Mouse (Mus musculus) myocyte (in vitro differentiated cells): ENCODE measurements at regions not wholly inside any gene's neighbourhood (a gene's known extent, or its start where the extent isn't known, plus 50 kb on each side); places are given as distances from the start of the nearest gene placed in this dataset.

Experiments used
- H3K27me3 ChIP-seq: one replicate; pipeline ENCODE4 v1.6.1; 2011; ENCODE audit not compliant: control insufficient read depth, insufficient read depth, insufficient read length
- H3K36me3 ChIP-seq: one replicate; pipeline ENCODE4 v1.6.1; 2011; ENCODE audit not compliant: control insufficient read depth, insufficient read depth
- H3K4me2 ChIP-seq: one replicate; pipeline ENCODE4 v1.6.1; 2011; ENCODE audit warnings: low read depth, control low read depth
- H3K4me3 ChIP-seq: one replicate; pipeline ENCODE4 v1.5.1; 2011; ENCODE audit warnings: mild to moderate bottlenecking, control low read depth, moderate library complexity
- H3K79me2 ChIP-seq: one replicate; pipeline ENCODE4 v1.6.1; 2011; ENCODE audit not compliant: control insufficient read depth, insufficient read depth
- H3ac ChIP-seq: one replicate; pipeline ENCODE4 v1.6.1; 2011; ENCODE audit not compliant: control insufficient read depth, insufficient read length
- CEBPB ChIP-seq: IDR thresholded peaks from 2 replicates; pipeline ENCODE4 v1.6.1; 2011; ENCODE audit warnings: mild to moderate bottlenecking, moderate library complexity; ENCODE audit not compliant: poor library complexity, insufficient read depth, severe bottlenecking
- E2F4 ChIP-seq: IDR thresholded peaks from one replicate; pipeline ENCODE4 v1.6.1; 2011; ENCODE audit warnings: mild to moderate bottlenecking, control low read depth, moderate library complexity; ENCODE audit not compliant: insufficient read depth
- MAX ChIP-seq: IDR thresholded peaks from one replicate; pipeline ENCODE4 v1.6.1; 2011; ENCODE audit warnings: low read depth, mild to moderate bottlenecking, control low read depth
- MYOD1 ChIP-seq, 3 experiments: IDR thresholded peaks; one replicate each; pipeline ENCODE4 v1.6.1; 2011; ENCODE audit warnings: control low read depth in 2 of 3, low read depth in 2 of 3, mild to moderate bottlenecking in 2 of 3, moderate library complexity in 1 of 3; ENCODE audit not compliant: insufficient read length in 2 of 3, control insufficient read depth in 1 of 3
- MYOG ChIP-seq, 3 experiments: IDR thresholded peaks; one replicate each; pipeline ENCODE4 v1.6.1; 2011; ENCODE audit warnings: control low read depth in 2 of 3, low read depth in 2 of 3, mild to moderate bottlenecking in 2 of 3; ENCODE audit not compliant: insufficient read length in 2 of 3, control insufficient read depth in 1 of 3, insufficient read depth in 1 of 3
- POLR2A ChIP-seq: IDR thresholded peaks from one replicate; pipeline ENCODE4 v1.6.1; 2011; ENCODE audit warnings: low read depth, mild to moderate bottlenecking, control low read depth, moderate library complexity; ENCODE audit not compliant: insufficient read length
- POLR2AphosphoS2 ChIP-seq: IDR thresholded peaks from one replicate; pipeline ENCODE4 v1.6.1; 2011; ENCODE audit warnings: low read depth, control low read depth; ENCODE audit not compliant: insufficient read length
- REST ChIP-seq: IDR thresholded peaks from one replicate; pipeline ENCODE4 v1.6.1; 2011; ENCODE audit warnings: mild to moderate bottlenecking, control low read depth, moderate library complexity; ENCODE audit not compliant: insufficient read depth, insufficient read length
- SRF ChIP-seq: IDR thresholded peaks from one replicate; pipeline ENCODE4 v1.6.1; 2011; ENCODE audit warnings: low read depth; ENCODE audit not compliant: control insufficient read depth, insufficient read length
- TCF12 ChIP-seq: IDR thresholded peaks from one replicate; pipeline ENCODE4 v1.6.1; 2011; ENCODE audit warnings: mild to moderate bottlenecking, control low read depth; ENCODE audit not compliant: poor library complexity, insufficient read depth, severe bottlenecking
- TCF3 ChIP-seq: IDR thresholded peaks from one replicate; pipeline ENCODE4 v1.6.1; 2011; ENCODE audit warnings: low read depth, control low read depth; ENCODE audit not compliant: insufficient read length
- USF1 ChIP-seq: IDR thresholded peaks from one replicate; pipeline ENCODE4 v1.6.1; 2011; ENCODE audit warnings: low read depth, mild to moderate bottlenecking, control low read depth, moderate library complexity

GRCm38 (mm10) chr5:73792216-73792615 lies 141.0 kb downstream of the Spata18 start:
- no peaks in the 10 kb centered on the region for H3K79me2 ChIP-seq
- no peak overlapping the region for H3K4me3 ChIP-seq
- no peak overlapping the region for H3K4me2 ChIP-seq
- H3ac ChIP-seq, result no peak overlapping the region
- TF ChIP-seq REST (no peak), POLR2A (no peak), TCF3 (no peak)
- no peaks in the 10 kb centered on the region for H3K27me3 ChIP-seq
- H3K36me3 ChIP-seq, result no peaks in the 10 kb centered on the region

- no peak overlapping the region for H3K4me3 ChIP-seq
- TF ChIP-seq POLR2A (no peak), CEBPB (no peak), TCF3 (no peak), USF1 (no peak), SRF (no peak), MAX (no peak), TCF12 (no peak)
- no peak overlapping the region for H3K4me2 ChIP-seq
- no peaks in the 10 kb centered on the region for H3K36me3 ChIP-seq
- H3K27me3 ChIP-seq, result no peaks in the 10 kb centered on the region
- no peak overlapping the region for H3ac ChIP-seq
- H3K79me2 ChIP-seq, result no peaks in the 10 kb centered on the region
Measured at GRCm38 (mm10) chr5:73796201-73796600, 145.0 kb downstream of the Spata18 start.

GRCm38 (mm10) chr5:73797980-73798379 lies 146.8 kb downstream of the Spata18 start:
- no peak for TF ChIP-seq REST
- Histone ChIP-seq H3K27me3 (no peaks in the 10 kb centered on the region), H3ac (no peak overlapping the region), H3K4me2 (no peak overlapping the region), H3K36me3 (no peaks in the 10 kb centered on the region), H3K4me3 (no peak overlapping the region), H3K79me2 (no peaks in the 10 kb centered on the region)

- H3ac ChIP-seq, result no peak overlapping the region
- TF ChIP-seq MAX (no peak), SRF (no peak), POLR2AphosphoS2 (no peak), MYOD1 (IDR thresholded peaks at IDR 0.05; ENCODE audit: control insufficient read depth in 1 of 3, insufficient read length in 2 of 3, low read depth in 2 of 3) (no peak), USF1 (no peak), TCF12 (no peak), TCF3 (no peak), CEBPB (no peak)
- H3K79me2 ChIP-seq, result no peaks in the 10 kb centered on the region
- no peak overlapping the region for H3K4me2 ChIP-seq
- H3K4me3 ChIP-seq, result no peak overlapping the region
- H3K36me3 ChIP-seq, result no peaks in the 10 kb centered on the region
- no peaks in the 10 kb centered on the region for H3K27me3 ChIP-seq
Measured at GRCm38 (mm10) chr5:73803431-73803830, 152.3 kb downstream of the Spata18 start.

GRCm38 (mm10) chr5:73804556-73805230 lies 153.5 kb downstream of the Spata18 start:
- no peak overlapping the region for H3K4me2 ChIP-seq
- H3K36me3 ChIP-seq, result no peaks in the 10 kb centered on the region
- TF ChIP-seq SRF (no peak), POLR2A (no peak), MYOG (IDR thresholded peaks at IDR 0.05; ENCODE audit: control insufficient read depth in 1 of 3, insufficient read depth in 1 of 3, insufficient read length in 2 of 3, low read depth in 2 of 3) (no peak), TCF3 (no peak), POLR2AphosphoS2 (no peak), REST (no peak), E2F4 (no peak), TCF12 (no peak), MYOD1 (IDR thresholded peaks at IDR 0.05; ENCODE audit: control insufficient read depth in 1 of 3, insufficient read length in 2 of 3, low read depth in 2 of 3) (no peak), MAX (no peak), CEBPB (no peak), USF1 (no peak)
- H3K4me3 ChIP-seq, result no peak overlapping the region
- no peaks in the 10 kb centered on the region for H3K27me3 ChIP-seq
- no peaks in the 10 kb centered on the region for H3K79me2 ChIP-seq
- no peak overlapping the region for H3ac ChIP-seq
